Mouse (Mus musculus): ENCODE data around the gene Syt3. TPM values are rescaled to one million over a fixed set of nuclear protein-coding genes. Genes with fewer than 3 reads are reported as not detected.

The Syt3 gene
- polyA plus RNA-seq, 1 experiment from 2014 or later = 1.5 TPM

DNA sequence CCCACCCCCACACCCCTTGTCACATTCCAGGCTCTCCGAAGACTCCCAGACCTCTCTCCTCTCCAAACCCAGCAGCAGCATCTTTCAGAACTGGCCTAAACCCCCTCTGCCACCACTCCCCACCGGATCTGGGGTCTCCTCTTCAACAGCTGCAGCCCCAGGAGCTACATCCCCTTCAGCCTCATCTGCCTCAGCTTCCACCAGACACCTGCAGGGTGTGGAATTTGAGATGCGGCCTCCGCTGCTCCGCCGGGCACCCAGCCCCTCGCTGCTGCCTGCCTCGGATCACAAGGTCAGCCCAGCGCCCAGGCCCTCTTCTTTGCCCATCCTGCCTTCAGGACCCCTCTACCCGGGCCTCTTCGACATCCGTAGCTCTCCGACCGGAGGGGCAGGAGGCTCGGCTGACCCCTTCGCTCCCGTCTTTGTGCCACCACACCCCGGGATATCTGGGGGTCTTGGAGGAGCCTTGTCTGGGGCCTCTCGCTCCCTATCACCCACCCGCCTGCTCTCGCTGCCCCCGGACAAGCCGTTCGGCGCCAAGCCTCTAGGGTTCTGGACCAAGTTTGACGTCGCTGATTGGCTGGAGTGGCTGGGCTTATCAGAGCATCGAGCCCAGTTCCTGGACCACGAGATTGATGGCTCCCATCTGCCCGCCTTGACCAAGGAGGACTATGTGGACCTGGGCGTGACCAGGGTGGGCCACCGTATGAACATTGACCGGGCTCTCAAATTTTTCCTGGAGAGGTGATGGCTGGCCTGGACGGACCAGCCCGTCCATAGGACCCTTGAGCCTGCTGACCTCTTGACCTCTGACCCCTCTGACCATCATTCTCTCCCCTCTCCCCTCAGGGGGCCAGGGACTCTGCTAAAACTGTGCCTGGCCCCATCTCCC lies 27.1 kb upstream of the Syt3 start:
- Histone ChIP-seq H3K27me3 (ENCODE audit: control insufficient read depth, insufficient read depth, low read length) (peaks cover 73% of the 10 kb centered on the region), H3K36me3 (ENCODE audit: control insufficient read depth, insufficient read depth, low read length) (no peaks in the 10 kb centered on the region), H3K9me3 (replicated peaks; ENCODE audit: control insufficient read depth, low read length) (no peaks in the 10 kb centered on the region), H3K4me2 (ENCODE audit: low read depth, low read length) (no peak overlapping the region), H3K4me1 (ENCODE audit: control insufficient read depth, insufficient read depth, low read length) (peaks cover 26% of the 10 kb centered on the region), H3K4me3 (replicated peaks; ENCODE audit: low read length) (0 out of 2 replicates have a peak overlapping the region, but pooled peaks have one; percentile 3), H3K9ac (ENCODE audit: low read length) (no peak overlapping the region; the same call in 1 of the 2 replicates), H3K27ac (ENCODE audit: low read length) (no peak overlapping the region)
- no peak for ATAC-seq (ENCODE audit: insufficient read depth, low FRiP score)
- 3% methylated on average over 35 of the region's 35 CpGs for WGBS

DNA sequence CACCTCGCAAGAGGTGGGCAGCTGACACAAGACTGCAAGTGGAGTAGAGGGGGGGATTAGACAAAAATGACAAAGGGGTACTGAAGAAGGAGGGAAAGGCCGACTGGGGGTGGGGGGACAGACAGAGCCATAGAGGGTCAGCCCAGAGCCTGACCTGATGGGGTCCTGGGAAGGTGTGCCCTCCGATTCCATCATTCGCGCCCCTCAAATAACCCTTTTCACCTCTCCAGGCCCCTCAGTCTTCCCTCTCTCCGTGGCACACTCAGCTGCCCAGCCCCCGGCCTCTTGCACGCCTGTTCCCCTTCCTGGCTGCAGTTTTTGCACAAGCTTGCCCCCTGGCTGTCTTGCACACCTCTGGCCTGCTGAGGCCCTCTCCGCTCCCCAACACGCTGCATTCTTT lies 26.4 kb upstream of the Syt3 start:
- H3K9ac ChIP-seq (ENCODE audit: low read length) = no peak overlapping the region
- H3K4me3 ChIP-seq (replicated peaks; ENCODE audit: low read length) = no peak overlapping the region
- H3K9me3 ChIP-seq (replicated peaks; ENCODE audit: control insufficient read depth, low read length) = no peaks in the 10 kb centered on the region
- no peak overlapping the region for H3K27ac ChIP-seq (ENCODE audit: low read length)
- H3K4me2 ChIP-seq (ENCODE audit: low read depth, low read length) = no peak overlapping the region
- no peaks in the 10 kb centered on the region for H3K36me3 ChIP-seq (ENCODE audit: control insufficient read depth, insufficient read depth, low read length)
- WGBS = 15% methylated on average over 10 of the region's 10 CpGs
- peaks cover 66% of the 10 kb centered on the region for H3K27me3 ChIP-seq (ENCODE audit: control insufficient read depth, insufficient read depth, low read length)
- ATAC-seq (ENCODE audit: insufficient read depth, low FRiP score) = no peak
- peaks cover 25% of the 10 kb centered on the region for H3K4me1 ChIP-seq (ENCODE audit: control insufficient read depth, insufficient read depth, low read length)

DNA sequence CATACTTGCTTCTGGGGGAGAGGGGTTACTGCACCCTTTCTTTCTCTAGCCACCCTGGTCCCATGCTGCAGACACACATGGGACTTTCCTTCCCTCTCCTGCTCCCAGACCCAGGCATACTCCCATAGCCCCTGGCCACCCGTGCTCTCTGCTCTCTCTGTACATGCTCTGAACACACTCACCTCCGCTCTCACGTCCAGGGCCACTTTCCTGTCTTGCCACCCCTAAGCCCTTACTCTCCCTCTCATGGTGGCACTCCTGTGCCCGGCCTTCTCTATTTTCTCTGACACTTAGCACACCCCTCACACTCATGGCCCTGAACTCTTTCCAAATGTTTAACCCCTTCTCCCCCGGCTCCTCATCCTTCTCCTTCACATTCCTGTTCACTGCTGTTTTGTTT lies 25.9 kb upstream of the Syt3 start:
- Histone ChIP-seq H3K4me1 (ENCODE audit: control insufficient read depth, insufficient read depth, low read length) (peaks cover 21% of the 10 kb centered on the region), H3K4me2 (ENCODE audit: low read depth, low read length) (no peak overlapping the region), H3K27ac (ENCODE audit: low read length) (no peak overlapping the region), H3K4me3 (replicated peaks; ENCODE audit: low read length) (no peak overlapping the region), H3K36me3 (ENCODE audit: control insufficient read depth, insufficient read depth, low read length) (no peaks in the 10 kb centered on the region), H3K27me3 (ENCODE audit: control insufficient read depth, insufficient read depth, low read length) (peaks cover 61% of the 10 kb centered on the region), H3K9ac (ENCODE audit: low read length) (no peak overlapping the region), H3K9me3 (replicated peaks; ENCODE audit: control insufficient read depth, low read length) (no peaks in the 10 kb centered on the region)
- WGBS = 16% methylated on average over 5 of the region's 5 CpGs
- ATAC-seq (ENCODE audit: insufficient read depth, low FRiP score) = no peak

DNA sequence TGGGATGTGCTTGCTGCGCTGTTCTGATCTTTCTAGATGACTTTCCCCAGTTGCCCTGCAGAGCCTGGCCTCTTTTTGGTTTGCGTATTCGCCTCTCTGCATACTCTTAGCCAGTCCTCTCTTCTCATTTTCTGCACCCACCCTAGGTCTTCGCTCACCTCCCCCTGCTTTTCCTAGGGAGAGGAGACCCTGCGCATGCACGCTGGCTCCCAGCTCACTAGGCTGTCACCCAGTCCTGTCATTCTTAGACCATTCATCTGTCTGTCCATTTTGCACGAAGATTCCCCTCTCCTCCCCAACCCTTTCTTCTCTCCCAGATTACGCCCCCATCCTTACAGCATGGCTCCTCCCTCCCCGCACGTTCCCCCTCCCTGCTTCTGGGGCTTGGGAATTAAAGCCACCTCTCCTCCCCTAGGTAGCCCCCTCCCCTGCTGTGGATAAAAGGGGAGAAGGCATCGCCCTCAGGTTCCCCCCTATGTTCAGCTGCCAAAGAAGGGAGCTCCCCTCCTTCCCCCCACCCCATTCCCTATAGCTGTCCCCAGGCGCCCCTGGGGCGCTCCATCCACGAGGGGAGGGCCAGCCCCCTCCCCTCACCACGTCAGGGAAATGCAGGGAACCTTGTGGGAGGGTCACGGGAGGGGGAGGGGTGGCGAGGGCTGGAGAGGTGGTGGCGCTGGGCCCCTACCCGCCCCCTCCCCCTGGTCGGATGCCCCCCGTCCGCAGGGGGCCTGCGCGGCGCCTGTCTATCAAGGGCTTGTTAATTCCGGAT lies 24.8 kb upstream of the Syt3 start:
- peak overlapping the region; percentile 50 for H3K4me3 ChIP-seq (replicated peaks; ENCODE audit: low read length)
- peaks cover 51% of the 10 kb centered on the region for H3K27me3 ChIP-seq (ENCODE audit: control insufficient read depth, insufficient read depth, low read length)
- H3K27ac ChIP-seq (ENCODE audit: low read length) = no peak overlapping the region
- H3K36me3 ChIP-seq (ENCODE audit: control insufficient read depth, insufficient read depth, low read length) = no peaks in the 10 kb centered on the region
- ATAC-seq (ENCODE audit: insufficient read depth, low FRiP score) = peak; percentile 19; the same call in 1 of the 2 replicates
- H3K4me1 ChIP-seq (ENCODE audit: control insufficient read depth, insufficient read depth, low read length) = peaks cover 17% of the 10 kb centered on the region
- H3K9me3 ChIP-seq (replicated peaks; ENCODE audit: control insufficient read depth, low read length) = no peaks in the 10 kb centered on the region
- H3K4me2 ChIP-seq (ENCODE audit: low read depth, low read length) = peak overlapping the region; percentile 87
- WGBS = 7% methylated on average over 21 of the region's 26 CpGs
- H3K9ac ChIP-seq (ENCODE audit: low read length) = peak overlapping the region; percentile 66

DNA sequence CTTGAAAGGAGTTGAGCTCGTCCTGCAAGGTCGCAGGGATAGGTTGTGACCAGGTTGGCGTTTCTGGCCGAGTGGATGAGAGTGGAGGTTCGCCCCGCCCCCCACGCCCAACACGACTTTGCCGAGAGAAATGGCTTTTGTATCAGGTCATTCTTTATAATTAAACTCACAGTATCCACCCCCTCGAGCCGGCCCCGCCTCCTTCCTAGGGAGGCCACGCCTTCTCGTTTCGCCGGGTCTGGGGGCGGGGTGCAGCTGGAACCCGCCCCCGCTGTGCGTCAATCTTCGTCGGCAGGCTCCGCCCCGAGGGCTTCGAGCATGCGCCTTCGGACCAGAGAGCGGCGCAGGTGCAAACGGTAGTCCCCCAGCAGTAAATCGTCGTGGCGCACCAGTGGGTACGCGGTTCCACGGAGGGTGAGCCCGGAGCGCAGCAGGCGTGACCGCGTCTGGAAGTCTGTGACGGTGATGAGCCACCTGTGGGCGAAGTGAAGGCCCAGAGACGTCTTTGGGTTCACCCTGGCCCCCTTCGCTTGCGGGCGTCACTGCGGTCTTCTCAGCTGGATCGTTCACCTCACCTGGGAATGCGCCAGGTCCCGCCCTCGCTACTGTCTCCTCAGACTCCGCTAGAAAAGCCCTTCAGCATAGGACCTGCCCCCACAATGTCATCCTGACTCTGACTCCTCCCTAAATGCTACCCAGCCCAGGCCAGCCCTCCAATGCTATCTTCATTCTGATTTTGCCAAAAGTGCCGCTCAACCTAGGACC lies 23.8 kb upstream of the Syt3 start:
- peak overlapping the region; percentile 50 for H3K4me3 ChIP-seq (replicated peaks; ENCODE audit: low read length)
- under 1% methylated on average over 54 of the region's 54 CpGs for WGBS
- H3K27ac ChIP-seq (ENCODE audit: low read length) = no peak overlapping the region
- peak; percentile 86 for ATAC-seq (ENCODE audit: insufficient read depth, low FRiP score)
- peak overlapping the region; percentile 70 for H3K9ac ChIP-seq (ENCODE audit: low read length)
- peaks cover 17% of the 10 kb centered on the region for H3K4me1 ChIP-seq (ENCODE audit: control insufficient read depth, insufficient read depth, low read length)
- H3K27me3 ChIP-seq (ENCODE audit: control insufficient read depth, insufficient read depth, low read length) = peaks cover 41% of the 10 kb centered on the region
- no peaks in the 10 kb centered on the region for H3K9me3 ChIP-seq (replicated peaks; ENCODE audit: control insufficient read depth, low read length)
- H3K36me3 ChIP-seq (ENCODE audit: control insufficient read depth, insufficient read depth, low read length) = no peaks in the 10 kb centered on the region
- peak overlapping the region; percentile 87 for H3K4me2 ChIP-seq (ENCODE audit: low read depth, low read length)

DNA sequence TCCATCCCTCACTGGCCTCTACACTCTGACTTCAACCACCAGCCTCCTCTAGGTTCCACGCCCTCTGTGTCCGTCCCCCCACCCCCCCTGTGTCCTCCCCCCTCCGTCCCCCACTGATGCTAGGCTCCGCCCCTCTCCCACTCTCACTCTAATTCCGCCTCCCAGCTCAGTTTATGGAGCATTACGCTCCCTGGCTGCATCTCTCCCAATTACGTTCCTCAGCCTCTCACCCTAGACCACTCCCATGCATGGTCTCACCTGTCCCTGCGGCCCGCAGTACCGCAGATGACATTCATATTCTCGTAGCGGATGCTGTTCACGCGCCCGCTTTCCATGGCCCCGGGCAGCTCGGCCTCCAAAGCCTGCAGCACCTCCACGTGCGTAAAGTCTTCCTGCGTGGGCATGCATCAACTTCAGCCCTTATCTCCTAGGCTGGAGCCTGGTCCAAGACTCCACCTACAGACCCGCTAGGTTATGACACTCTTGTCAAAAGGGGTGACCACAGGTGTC lies 23.1 kb upstream of the Syt3 start:
- H3K36me3 ChIP-seq (ENCODE audit: control insufficient read depth, insufficient read depth, low read length) = no peaks in the 10 kb centered on the region
- H3K27me3 ChIP-seq (ENCODE audit: control insufficient read depth, insufficient read depth, low read length) = peaks cover 33% of the 10 kb centered on the region
- no peak overlapping the region for H3K9ac ChIP-seq (ENCODE audit: low read length)
- peaks cover 17% of the 10 kb centered on the region for H3K4me1 ChIP-seq (ENCODE audit: control insufficient read depth, insufficient read depth, low read length)
- H3K4me3 ChIP-seq (replicated peaks; ENCODE audit: low read length) = peak overlapping the region; percentile 50
- no peak overlapping the region for H3K27ac ChIP-seq (ENCODE audit: low read length)
- peak overlapping the region; percentile 87 for H3K4me2 ChIP-seq (ENCODE audit: low read depth, low read length)
- no peaks in the 10 kb centered on the region for H3K9me3 ChIP-seq (replicated peaks; ENCODE audit: control insufficient read depth, low read length)
- WGBS = 9% methylated on average over 21 of the region's 21 CpGs
- ATAC-seq (ENCODE audit: insufficient read depth, low FRiP score) = no peak

DNA sequence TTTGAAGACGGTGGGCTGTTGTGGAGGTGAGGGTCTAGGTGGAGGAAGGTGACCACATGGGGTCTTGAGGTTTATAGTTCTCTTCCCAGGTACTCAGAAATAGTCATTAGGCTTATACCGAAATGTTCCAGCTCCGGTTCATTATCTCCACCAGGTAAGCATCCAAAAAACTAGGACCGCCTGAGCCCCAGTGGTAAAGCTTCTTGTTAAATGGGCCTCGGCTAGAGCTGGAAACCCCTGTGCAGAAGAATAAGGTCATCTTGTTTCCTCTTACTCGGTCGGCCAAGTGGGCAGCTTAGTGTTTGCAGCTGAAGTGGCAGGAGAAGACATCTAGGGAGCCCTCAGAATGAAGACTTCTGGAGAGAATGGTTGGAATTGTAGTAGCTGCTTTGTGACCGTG lies 11.2 kb upstream of the Syt3 start:
- Histone ChIP-seq H3K4me3 (replicated peaks; ENCODE audit: low read length) (no peak overlapping the region), H3K9me3 (replicated peaks; ENCODE audit: control insufficient read depth, low read length) (no peaks in the 10 kb centered on the region), H3K36me3 (ENCODE audit: control insufficient read depth, insufficient read depth, low read length) (no peaks in the 10 kb centered on the region), H3K27me3 (ENCODE audit: control insufficient read depth, insufficient read depth, low read length) (no peaks in the 10 kb centered on the region), H3K9ac (ENCODE audit: low read length) (no peak overlapping the region), H3K4me2 (ENCODE audit: low read depth, low read length) (no peak overlapping the region), H3K27ac (ENCODE audit: low read length) (no peak overlapping the region), H3K4me1 (ENCODE audit: control insufficient read depth, insufficient read depth, low read length) (peaks cover 13% of the 10 kb centered on the region)
- no peak for ATAC-seq (ENCODE audit: insufficient read depth, low FRiP score)
- WGBS = 92% methylated on average over 8 of the region's 8 CpGs

DNA sequence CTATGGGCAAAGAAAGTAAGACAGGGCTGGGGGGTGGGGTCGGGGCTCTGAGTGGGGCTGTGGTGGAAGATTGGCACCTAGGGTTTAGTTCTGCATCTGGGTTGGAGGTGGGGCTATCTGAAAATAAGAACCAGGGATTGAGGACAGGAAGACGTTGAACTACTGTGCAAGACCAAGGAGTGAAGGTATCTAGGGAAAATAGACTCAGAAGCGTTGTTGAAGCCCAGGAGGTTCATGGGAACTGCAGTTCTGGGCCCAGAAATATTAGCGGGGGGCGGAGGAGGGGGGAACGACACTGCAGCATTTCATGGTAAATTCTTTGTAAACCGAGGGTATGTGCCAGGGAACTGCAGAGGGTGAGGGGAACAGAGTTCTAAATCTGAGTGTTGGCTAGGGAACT lies 10.4 kb upstream of the Syt3 start:
- WGBS = 10% methylated on average over 7 of the region's 7 CpGs
- Histone ChIP-seq H3K4me1 (ENCODE audit: control insufficient read depth, insufficient read depth, low read length) (peaks cover 13% of the 10 kb centered on the region), H3K9me3 (replicated peaks; ENCODE audit: control insufficient read depth, low read length) (no peaks in the 10 kb centered on the region), H3K4me2 (ENCODE audit: low read depth, low read length) (peak overlapping the region; percentile 90), H3K36me3 (ENCODE audit: control insufficient read depth, insufficient read depth, low read length) (no peaks in the 10 kb centered on the region), H3K9ac (ENCODE audit: low read length) (peak overlapping the region; percentile 85), H3K27ac (ENCODE audit: low read length) (no peak overlapping the region), H3K4me3 (replicated peaks; ENCODE audit: low read length) (peak overlapping the region; percentile 78), H3K27me3 (ENCODE audit: control insufficient read depth, insufficient read depth, low read length) (no peaks in the 10 kb centered on the region)
- ATAC-seq (ENCODE audit: insufficient read depth, low FRiP score) = no peak
